Mouse (Mus musculus): ENCODE results near the gene Nck1. TPM values are rescaled to one million over a fixed set of nuclear protein-coding genes. Genes with fewer than 3 reads are reported as not detected.
A peak's percentile ranks its signal among the peaks of the same experiment; 100 is the strongest.

Gene Nck1
- polyA plus RNA-seq, 1 experiment: 5.7 TPM

DNA sequence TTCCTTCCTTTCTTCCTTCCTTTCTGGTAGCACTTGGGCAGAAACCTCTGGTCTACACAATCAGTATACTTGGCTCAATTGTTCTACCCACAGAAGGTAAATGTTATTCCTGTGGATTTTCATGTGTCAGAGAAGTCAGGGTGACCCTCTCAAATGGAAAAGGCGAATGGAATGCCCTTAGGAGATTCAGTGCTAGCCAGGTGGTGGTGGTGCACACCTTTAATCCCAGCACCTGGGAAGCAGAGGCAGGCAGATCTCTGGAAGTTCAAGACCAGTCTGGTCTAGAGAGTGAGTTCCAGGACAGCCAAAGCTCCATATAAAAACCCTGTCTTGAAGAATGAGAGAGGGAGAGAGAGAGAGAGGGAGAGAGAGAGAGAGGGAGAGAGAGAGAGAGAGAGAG lies 75.7 kb downstream of the Nck1 start:
- no peak overlapping the region for H3K27ac ChIP-seq (ENCODE audit: insufficient read depth, low read depth, low read length)
- H3K36me3 ChIP-seq (ENCODE audit: control insufficient read depth, insufficient read depth, low read length): no peaks in the 10 kb centered on the region
- WGBS: 83% methylated on average over 1 of the region's 1 CpGs
- DNase-seq: no peak
- H3K4me1 ChIP-seq (ENCODE audit: control insufficient read depth, insufficient read depth, low read length): 0 out of 2 replicates have a peak, but pooled peaks cover 4% of the 10 kb centered on the region
- no peak overlapping the region for H3K4me3 ChIP-seq (ENCODE audit: insufficient read depth, low read depth, low read length)
- TF ChIP-seq POLR2A (IDR thresholded peaks at IDR 0.05; ENCODE audit: low read depth, low read length) (no peak), CTCF (conservative IDR thresholded peaks at IDR 0.05; ENCODE audit: insufficient read depth, insufficient read length, low read depth, low read length) (no peak)
- H3K27me3 ChIP-seq (replicated peaks; ENCODE audit: control insufficient read depth, insufficient read depth, low read length): no peaks in the 10 kb centered on the region

DNA sequence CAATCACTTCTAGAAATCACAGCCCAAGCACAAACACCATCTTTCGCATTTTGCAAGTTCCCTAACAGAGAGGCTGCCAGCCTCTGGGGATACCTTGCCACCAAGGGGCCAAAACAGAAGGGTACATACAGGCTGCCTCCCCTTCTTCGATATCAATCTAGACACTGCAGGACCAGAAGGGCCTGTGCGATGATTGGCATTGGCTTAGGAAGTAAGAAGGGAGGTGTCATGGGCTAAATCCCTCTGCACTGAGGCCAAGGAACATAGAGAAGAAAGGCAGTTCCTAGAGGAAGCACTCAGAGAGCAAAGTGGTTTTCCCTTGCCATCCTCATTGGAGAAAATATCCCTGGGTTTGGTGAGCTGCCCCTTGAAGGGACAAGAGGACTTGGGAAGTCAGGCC lies 76.3 kb downstream of the Nck1 start:
- TF ChIP-seq POLR2A (IDR thresholded peaks at IDR 0.05; ENCODE audit: low read depth, low read length) (no peak), CTCF (conservative IDR thresholded peaks at IDR 0.05; ENCODE audit: insufficient read depth, insufficient read length, low read depth, low read length) (no peak)
- H3K27me3 ChIP-seq (replicated peaks; ENCODE audit: control insufficient read depth, insufficient read depth, low read length): no peaks in the 10 kb centered on the region
- no peak overlapping the region for H3K4me3 ChIP-seq (ENCODE audit: insufficient read depth, low read depth, low read length)
- no peak for DNase-seq
- H3K4me1 ChIP-seq (ENCODE audit: control insufficient read depth, insufficient read depth, low read length): 0 out of 2 replicates have a peak, but pooled peaks cover 4% of the 10 kb centered on the region
- no peak overlapping the region for H3K27ac ChIP-seq (ENCODE audit: insufficient read depth, low read depth, low read length)
- 92% methylated on average over 3 of the region's 3 CpGs for WGBS
- no peaks in the 10 kb centered on the region for H3K36me3 ChIP-seq (ENCODE audit: control insufficient read depth, insufficient read depth, low read length)

DNA sequence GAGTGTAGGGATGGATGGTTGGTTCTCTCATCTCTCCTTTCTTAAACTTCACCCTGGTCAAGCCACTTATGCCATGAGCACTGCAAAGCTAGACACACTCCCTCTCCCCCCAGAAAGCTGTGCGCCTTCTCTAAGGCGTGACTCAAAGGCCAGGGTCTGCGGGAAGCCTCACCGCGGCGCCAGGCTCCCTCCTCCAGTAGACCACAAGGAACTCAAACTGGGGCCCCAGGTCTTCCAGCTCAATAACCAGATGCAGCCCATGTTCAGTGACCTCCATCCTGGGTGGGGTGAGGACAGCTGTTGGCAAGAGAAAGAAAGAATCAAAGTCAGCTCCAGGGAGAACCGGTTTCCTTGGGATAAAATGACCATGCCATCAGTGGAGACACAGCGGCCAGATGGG lies 77.8 kb downstream of the Nck1 start:
- H3K27ac ChIP-seq (ENCODE audit: insufficient read depth, low read depth, low read length): no peak overlapping the region
- WGBS: 96% methylated on average over 8 of the region's 8 CpGs

DNA sequence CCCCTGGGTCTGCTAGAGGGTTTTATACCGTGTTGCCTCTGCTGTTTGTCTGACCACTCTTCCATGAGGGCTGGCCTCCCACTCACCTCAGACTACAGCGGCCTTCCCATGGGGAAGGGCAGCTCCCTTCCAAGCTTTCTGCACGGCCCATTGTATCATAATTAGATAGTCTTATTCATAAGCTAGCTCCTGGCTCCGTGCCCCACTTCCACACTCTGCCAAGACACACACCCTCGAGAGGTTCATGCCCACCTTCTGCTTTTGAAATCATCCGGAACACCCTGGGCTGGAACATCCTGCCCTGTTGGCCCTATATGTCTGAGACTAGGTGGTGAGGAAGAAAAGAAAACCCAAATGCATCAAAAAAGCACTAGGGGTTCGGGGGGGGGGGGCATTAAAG lies 78.3 kb downstream of the Nck1 start:
- Histone ChIP-seq H3K4me3 (ENCODE audit: insufficient read depth, low read depth, low read length) (no peak overlapping the region), H3K36me3 (ENCODE audit: control insufficient read depth, insufficient read depth, low read length) (no peaks in the 10 kb centered on the region), H3K27me3 (replicated peaks; ENCODE audit: control insufficient read depth, insufficient read depth, low read length) (no peaks in the 10 kb centered on the region), H3K27ac (ENCODE audit: insufficient read depth, low read depth, low read length) (no peak overlapping the region), H3K4me1 (ENCODE audit: control insufficient read depth, insufficient read depth, low read length) (0 out of 2 replicates have a peak, but pooled peaks cover 4% of the 10 kb centered on the region)
- 52% methylated on average over 7 of the region's 7 CpGs for WGBS
- DNase-seq: peak; percentile 84
- TF ChIP-seq CTCF (conservative IDR thresholded peaks at IDR 0.05; ENCODE audit: insufficient read depth, insufficient read length, low read depth, low read length) (no peak), POLR2A (IDR thresholded peaks at IDR 0.05; ENCODE audit: low read depth, low read length) (no peak)

More for the DNA sequence above, 77.8 kb downstream of the Nck1 start:
- Histone ChIP-seq H3K4me1 (ENCODE audit: control insufficient read depth, insufficient read depth, low read length) (0 out of 2 replicates have a peak, but pooled peaks cover 4% of the 10 kb centered on the region), H3K36me3 (ENCODE audit: control insufficient read depth, insufficient read depth, low read length) (no peaks in the 10 kb centered on the region), H3K27me3 (replicated peaks; ENCODE audit: control insufficient read depth, insufficient read depth, low read length) (no peaks in the 10 kb centered on the region), H3K4me3 (ENCODE audit: insufficient read depth, low read depth, low read length) (no peak overlapping the region)
- no peak for DNase-seq
- TF ChIP-seq CTCF (conservative IDR thresholded peaks at IDR 0.05; ENCODE audit: insufficient read depth, insufficient read length, low read depth, low read length) (no peak), POLR2A (IDR thresholded peaks at IDR 0.05; ENCODE audit: low read depth, low read length) (no peak)

DNA sequence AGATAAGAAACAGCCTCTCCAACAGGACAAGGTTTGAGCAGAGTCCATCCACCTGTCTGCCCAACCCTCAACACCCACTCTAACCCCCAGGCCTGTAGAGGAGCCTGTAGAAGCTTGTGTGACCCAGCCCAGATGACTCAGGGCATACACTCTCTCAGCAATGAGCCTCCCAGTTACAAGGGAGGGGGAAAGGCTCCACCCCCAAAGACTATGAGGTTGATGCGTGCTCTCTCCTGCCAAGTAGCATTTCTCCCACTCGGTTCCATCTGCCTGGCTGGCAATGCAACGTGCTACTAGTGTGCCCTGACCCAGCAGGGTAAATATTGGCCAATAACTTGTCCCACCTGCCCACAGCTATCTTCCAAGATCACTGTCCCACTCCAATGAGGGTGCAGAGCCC lies 79.2 kb downstream of the Nck1 start:
- peaks cover 7% of the 10 kb centered on the region; the same call in 1 of the 2 replicates for H3K4me1 ChIP-seq (ENCODE audit: control insufficient read depth, insufficient read depth, low read length)
- H3K27me3 ChIP-seq (replicated peaks; ENCODE audit: control insufficient read depth, insufficient read depth, low read length): no peaks in the 10 kb centered on the region
- 77% methylated on average over 3 of the region's 3 CpGs for WGBS
- no peaks in the 10 kb centered on the region for H3K36me3 ChIP-seq (ENCODE audit: control insufficient read depth, insufficient read depth, low read length)
- no peak overlapping the region for H3K27ac ChIP-seq (ENCODE audit: insufficient read depth, low read depth, low read length)
- TF ChIP-seq POLR2A (IDR thresholded peaks at IDR 0.05; ENCODE audit: low read depth, low read length): no peak
- TF ChIP-seq CTCF (conservative IDR thresholded peaks at IDR 0.05; ENCODE audit: insufficient read depth, insufficient read length, low read depth, low read length): no peak
- no peak for DNase-seq
- H3K4me3 ChIP-seq (ENCODE audit: insufficient read depth, low read depth, low read length): no peak overlapping the region

DNA sequence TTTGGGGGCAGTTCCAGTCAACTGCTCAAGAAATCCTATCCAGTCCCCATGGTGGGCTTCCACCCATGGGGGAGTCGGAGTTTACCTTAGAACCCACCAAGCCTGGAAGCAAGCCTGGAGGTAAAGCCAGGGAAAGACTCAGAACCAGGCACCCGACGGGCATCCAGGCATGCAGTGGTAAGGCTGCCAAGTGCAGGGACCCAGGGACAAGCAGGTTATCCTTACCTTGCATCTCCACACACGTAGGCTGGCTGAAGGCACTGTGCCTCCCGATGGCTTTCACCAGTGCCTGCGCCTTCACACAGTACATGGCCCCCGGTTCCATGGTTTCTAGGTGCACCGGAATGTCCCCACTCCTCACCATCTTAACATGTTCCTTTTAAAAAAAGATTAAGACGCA lies 79.9 kb downstream of the Nck1 start:
- WGBS: 90% methylated on average over 9 of the region's 9 CpGs
- Histone ChIP-seq H3K27ac (ENCODE audit: insufficient read depth, low read depth, low read length) (no peak overlapping the region), H3K4me1 (ENCODE audit: control insufficient read depth, insufficient read depth, low read length) (peaks cover 7% of the 10 kb centered on the region; the same call in 1 of the 2 replicates), H3K27me3 (replicated peaks; ENCODE audit: control insufficient read depth, insufficient read depth, low read length) (no peaks in the 10 kb centered on the region), H3K36me3 (ENCODE audit: control insufficient read depth, insufficient read depth, low read length) (no peaks in the 10 kb centered on the region), H3K4me3 (ENCODE audit: insufficient read depth, low read depth, low read length) (no peak overlapping the region)
- TF ChIP-seq POLR2A (IDR thresholded peaks at IDR 0.05; ENCODE audit: low read depth, low read length): no peak
- no peak for TF ChIP-seq CTCF (conservative IDR thresholded peaks at IDR 0.05; ENCODE audit: insufficient read depth, insufficient read length, low read depth, low read length)
- DNase-seq: no peak

DNA sequence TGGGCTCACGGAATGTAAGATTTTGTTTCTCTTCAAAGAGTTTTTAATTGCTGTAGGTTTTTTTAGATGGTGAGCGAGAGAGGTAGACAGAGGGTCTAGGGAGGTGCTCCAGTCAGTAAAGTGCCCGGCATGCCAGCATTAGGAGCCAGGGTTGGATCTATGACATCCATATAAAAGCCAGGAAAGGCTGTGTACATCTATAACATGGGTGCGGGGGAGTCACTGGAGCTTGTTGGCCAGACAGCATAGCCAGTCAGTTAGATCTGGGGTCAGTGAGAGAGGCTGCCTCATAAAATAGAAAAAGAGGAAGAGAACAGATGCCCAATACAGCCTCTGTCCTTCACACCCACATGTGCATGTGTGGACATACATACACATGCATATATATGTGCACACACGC lies 80.6 kb downstream of the Nck1 start:
- TF ChIP-seq POLR2A (IDR thresholded peaks at IDR 0.05; ENCODE audit: low read depth, low read length) (no peak), CTCF (conservative IDR thresholded peaks at IDR 0.05; ENCODE audit: insufficient read depth, insufficient read length, low read depth, low read length) (no peak)
- Histone ChIP-seq H3K36me3 (ENCODE audit: control insufficient read depth, insufficient read depth, low read length) (no peaks in the 10 kb centered on the region), H3K27ac (ENCODE audit: insufficient read depth, low read depth, low read length) (no peak overlapping the region), H3K27me3 (replicated peaks; ENCODE audit: control insufficient read depth, insufficient read depth, low read length) (no peaks in the 10 kb centered on the region), H3K4me3 (ENCODE audit: insufficient read depth, low read depth, low read length) (no peak overlapping the region), H3K4me1 (ENCODE audit: control insufficient read depth, insufficient read depth, low read length) (peaks cover 7% of the 10 kb centered on the region; the same call in 1 of the 2 replicates)
- WGBS: 92% methylated on average over 5 of the region's 5 CpGs
- DNase-seq: no peak

Data from kidney, adult 2 months (tissue).